Mouse (Mus musculus) thymus, adult 2 months (tissue): ENCODE data around the gene Meox1.

Experiments
- CTCF ChIP-seq: fragments of 200-500 bp; IDR thresholded peaks from 2 replicates; pipeline ENCODE4 v1.5.1; 2012; ENCODE audit warnings: mild to moderate bottlenecking, control low read depth, low read length, moderate library complexity, borderline replicate concordance; ENCODE audit not compliant: control insufficient read depth, poor library complexity, insufficient read depth; ENCODE audit errors: extremely low read depth
- POLR2A ChIP-seq: fragments of 200-500 bp; IDR thresholded peaks from 2 replicates; pipeline ENCODE4 v1.6.1; 2012; ENCODE audit warnings: mild to moderate bottlenecking, low read length, control low read depth, moderate library complexity; ENCODE audit not compliant: control insufficient read depth, poor library complexity, insufficient read depth; ENCODE audit errors: extremely low read depth

DNA sequence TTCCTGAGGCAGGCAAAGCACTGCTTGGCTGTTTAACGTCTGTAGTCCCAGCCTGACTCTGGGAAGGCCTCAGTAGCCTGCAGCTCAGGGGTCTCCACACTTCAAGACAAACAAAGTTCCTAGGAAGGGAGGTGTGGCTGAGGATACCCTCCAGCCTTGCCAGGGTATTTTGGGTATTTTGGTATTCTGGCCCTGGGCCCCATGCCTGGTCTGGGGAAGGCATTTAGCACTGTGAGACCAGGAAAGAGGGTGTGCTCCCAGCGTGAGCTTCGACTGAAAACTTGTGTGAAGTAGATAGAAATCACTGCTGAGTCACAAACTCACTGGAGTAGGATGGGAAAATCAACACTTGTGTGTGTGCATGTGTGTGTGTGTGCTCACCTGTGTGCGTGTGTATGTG is 14.5 kb downstream of the Meox1 start:
- TF ChIP-seq CTCF (no peak), POLR2A (no peak)
